Mouse (Mus musculus) cerebellum, postnatal 36 days (tissue): Measurements from ENCODE around the gene Grn.
"Not testable (repeated sequence)": the region's sequence is repeated elsewhere in the genome, so short reads cannot be mapped to it uniquely, and the experiment has no call there.

Experiments used
- DNase-seq, 2 experiments: peaks; one replicate each; pipeline ENCODE4 v3.0.0; 2021 to 2022; ENCODE audit warnings: mixed read lengths in 2 of 2

Gene Grn

GRCm38 (mm10) chr11:102401898-102402500, 28.1 kb upstream of the Grn start:
- peak in 1 of 2 experiments; percentile 24 for DNase-seq

DNA sequence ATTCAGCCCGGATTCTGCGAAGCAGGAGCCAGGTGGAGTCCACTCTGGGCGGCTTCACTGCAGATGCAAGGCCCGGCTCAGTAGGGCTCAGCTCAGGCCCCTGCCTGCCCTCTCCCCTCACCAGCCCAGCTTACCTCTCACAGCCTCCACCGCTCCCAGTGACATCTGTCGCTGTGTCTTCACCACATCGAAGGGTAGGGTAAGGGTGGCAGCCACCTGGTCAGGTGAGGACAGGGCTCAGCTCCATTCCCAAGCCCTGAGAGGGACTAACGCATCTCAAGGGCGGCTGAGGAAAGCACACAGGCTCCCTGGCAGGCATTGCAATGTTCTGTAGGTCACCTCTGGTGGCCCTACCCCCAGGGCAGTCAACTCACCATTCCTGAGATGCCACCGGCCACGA, 26.5 kb upstream of the Grn start:
- DNase-seq, result no peak

- DNase-seq, result no peak
Observed at GRCm38 (mm10) chr11:102404161-102405010, 25.7 kb upstream of the Grn start.

- DNase-seq, result no peak
Observed at GRCm38 (mm10) chr11:102405544-102406285, 24.4 kb upstream of the Grn start.

- DNase-seq, result no peak
Observed at GRCm38 (mm10) chr11:102406401-102406800, 23.7 kb upstream of the Grn start.

GRCm38 (mm10) chr11:102406900-102407833, 22.9 kb upstream of the Grn start:
- peak; percentile 89 to 96 for DNase-seq

- no peak for DNase-seq
Observed at GRCm38 (mm10) chr11:102407834-102408215, 22.3 kb upstream of the Grn start, which contains the start of gene Slc25a39. Gene Slc25a39 (minus strand): TSS chr11:102407946.

GRCm38 (mm10) chr11:102408344-102408876, 21.7 kb upstream of the Grn start:
- DNase-seq, result peak; percentile 95 to 97

DNA sequence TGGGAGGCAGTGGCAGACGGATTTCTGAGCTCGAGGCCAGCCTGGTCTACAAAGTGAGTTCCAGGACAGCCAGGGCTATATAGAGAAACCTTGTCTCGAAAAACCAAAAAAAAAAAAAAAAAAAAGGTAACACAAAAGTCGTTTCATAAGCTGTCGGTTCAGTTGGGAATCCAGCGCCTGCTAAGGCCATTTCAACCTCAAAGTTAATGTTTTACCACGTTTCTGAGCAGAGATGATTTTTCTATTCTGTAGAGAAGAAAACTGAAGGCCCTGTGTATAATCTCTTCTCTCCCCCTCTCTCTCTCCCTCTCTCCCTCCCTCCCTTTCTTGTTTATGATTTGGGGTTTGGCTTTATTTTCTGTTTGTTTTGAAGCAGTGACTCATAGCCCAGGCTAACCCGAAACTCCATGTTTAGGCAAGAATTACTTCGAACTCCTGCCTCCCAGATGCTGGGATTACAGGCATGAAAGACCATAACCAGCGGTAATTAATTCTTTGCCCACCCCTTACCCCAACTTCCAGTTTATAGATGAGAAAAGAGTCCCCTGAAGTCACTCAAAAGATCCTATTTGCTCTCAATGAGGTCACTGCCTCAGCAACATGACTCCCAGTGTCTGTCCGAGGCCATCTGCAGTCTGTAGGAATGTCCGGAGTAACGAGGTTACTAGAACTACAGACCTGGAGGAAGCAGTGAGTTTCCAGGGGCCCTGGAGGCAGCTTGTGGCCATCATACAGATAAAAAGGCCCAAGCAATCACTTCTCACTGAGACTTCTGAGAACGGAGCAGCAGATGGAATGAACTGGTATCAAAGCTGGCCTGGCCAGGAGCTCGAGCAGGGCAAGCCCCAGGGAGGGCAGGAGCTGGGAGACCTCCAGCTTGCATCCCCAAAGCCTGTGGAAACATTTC, 21.0 kb upstream of the Grn start:
- DNase-seq, result no peak

GRCm38 (mm10) chr11:102409795-102410330, 20.3 kb upstream of the Grn start:
- no peak for DNase-seq

DNA sequence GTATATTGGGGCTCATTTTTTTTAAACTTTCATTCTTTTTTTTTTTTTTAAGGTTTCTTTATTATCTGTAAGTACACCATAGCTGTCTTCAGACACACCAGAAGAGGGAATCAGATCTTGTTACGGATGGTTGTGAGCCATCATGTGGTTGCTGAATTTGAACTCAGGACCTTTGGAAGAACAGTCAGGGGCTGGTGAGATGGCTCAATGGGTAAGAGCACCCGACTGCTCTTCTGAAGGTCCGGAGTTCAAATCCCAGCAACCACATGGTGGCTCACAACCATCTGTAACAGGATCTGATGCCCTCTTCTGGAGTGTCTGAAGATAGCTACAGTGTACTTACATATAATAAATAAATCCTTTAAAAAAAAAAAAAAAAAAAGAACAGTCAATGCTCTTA, 19.8 kb upstream of the Grn start:
- DNase-seq, result not testable (repeated sequence)

- DNase-seq, result no peak
Observed at GRCm38 (mm10) chr11:102411061-102411460, 19.1 kb upstream of the Grn start.

DNA sequence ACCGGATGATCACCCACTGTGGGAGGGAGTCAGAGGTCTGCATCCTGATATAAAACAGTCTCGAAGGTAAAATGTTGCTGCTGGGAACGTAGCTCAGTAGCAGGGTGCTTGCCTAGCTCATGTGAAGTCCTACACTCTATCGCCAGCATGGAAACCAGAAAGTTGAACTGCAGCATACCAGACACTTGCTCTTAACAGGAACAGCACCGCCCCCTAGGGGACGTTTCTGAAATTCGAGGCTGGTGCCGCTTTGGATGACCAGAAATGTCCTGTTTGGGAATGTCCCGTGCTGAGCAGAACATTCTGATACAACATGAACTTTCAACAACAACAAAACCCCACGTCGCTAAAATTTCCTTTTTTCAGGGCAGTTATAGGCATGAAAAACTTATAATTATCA, 18.4 kb upstream of the Grn start:
- DNase-seq, result peak; percentile 95 to 96

- no peak for DNase-seq
Observed at GRCm38 (mm10) chr11:102413059-102413458, 17.1 kb upstream of the Grn start.

DNA sequence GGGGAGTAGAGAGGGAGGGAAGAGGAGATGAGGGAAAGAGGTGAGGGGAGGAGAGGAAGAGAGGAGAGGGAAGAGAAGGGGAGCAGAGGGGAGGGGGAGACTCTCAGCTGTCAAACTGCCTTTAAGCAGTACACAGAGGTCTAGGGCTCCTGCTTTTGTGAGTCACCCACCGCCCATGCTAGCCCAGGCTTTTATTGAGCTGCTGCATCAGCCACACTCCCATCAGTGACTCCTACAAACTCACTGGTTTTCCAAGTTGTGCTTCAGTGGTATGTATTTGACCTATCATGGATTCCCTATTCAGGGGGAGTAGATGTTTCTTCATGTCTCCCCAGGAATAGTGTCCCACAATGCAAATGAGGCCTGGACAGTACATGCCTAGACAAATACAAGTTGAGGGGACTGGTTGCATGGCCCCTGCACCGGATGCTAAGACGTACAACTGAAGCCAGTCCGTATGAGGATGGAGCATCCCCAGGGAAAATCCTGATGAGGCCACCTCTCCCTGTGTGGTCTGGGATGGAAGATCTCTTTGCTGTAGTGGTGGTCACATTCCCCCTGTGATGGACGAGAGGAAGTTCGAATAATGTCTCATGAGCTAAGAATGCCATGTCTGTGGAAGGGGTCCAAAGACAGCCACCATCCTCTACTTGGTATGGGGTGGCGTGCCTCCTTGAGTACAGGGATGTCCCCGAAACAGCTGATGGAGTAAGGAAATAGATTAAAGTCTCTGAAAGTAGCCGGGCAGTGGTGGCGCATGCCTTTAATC, 14.9 kb upstream of the Grn start:
- no peak for DNase-seq

DNA sequence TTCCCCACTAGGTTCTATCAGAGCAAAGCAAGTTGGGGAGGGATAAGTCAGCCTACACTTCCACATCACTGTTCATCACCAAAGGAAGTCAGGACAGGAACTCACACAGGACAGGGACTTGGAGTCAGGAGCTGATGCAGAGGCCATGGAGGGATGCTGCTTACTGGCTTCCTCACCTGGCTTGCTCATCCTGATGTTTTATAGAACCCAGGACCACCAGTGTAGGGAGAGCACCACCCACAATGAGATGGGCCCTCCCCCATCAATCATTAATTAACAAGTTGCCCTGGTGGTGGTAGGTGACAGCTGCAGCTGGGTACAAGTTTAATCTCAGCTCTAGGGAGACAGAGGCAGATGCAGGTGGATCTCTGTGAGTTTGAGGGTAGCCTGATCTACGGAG, 13.0 kb upstream of the Grn start:
- DNase-seq, result no peak

GRCm38 (mm10) chr11:102418887-102419286, 11.2 kb upstream of the Grn start:
- no peak for DNase-seq

- DNase-seq, result no peak
Observed at GRCm38 (mm10) chr11:102421559-102421958, 8.6 kb upstream of the Grn start.

DNA sequence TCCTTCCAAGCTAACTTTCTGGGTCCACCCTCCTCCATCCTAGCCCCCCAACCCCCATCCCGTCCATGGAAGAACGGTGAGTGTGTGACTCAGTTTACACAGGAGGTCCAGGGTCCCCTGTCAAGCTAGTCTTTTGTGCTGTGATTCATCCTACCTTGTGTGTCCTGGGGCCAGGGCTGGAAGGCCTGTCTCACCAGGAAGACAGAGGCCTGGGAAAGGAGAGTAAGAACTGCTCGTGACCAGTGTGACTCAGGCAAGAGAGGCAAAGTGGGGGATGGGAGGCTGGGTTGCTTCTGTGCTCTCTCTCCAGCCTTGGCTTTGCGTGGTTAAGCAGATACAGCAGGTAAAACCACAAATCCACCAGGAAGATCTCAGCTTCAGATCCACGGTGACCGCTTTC, 5.4 kb upstream of the Grn start:
- DNase-seq, result no peak
